Mouse (Mus musculus) lung, embryonic 14.5 days (tissue): ENCODE results near the gene Pou3f1. TPM values are rescaled to one million over a fixed set of nuclear protein-coding genes. Genes with fewer than 3 reads are reported as not detected.

Experiments
- ATAC-seq: fragments of 200-750 bp; cut with Nextera tagmentation; 2 replicates; pipeline ENCODE4 v1.8.0; 2017; ENCODE audit warnings: mild to moderate bottlenecking, moderate TSS enrichment, moderate library complexity; ENCODE audit not compliant: insufficient read depth
- DNase-seq: peaks from one replicate; pipeline ENCODE4 v3.0.0-alpha.2; 2015
- H3K27ac ChIP-seq: fragments of 300-500 bp; sonication (generic); 2 replicates; pipeline ENCODE4 v1.5.1; 2014; ENCODE audit warnings: low read depth, mild to moderate bottlenecking, moderate library complexity
- H3K27me3 ChIP-seq: fragments of 300-500 bp; sonication (generic); 2 replicates; pipeline ENCODE4 v1.6.1; 2014; ENCODE audit warnings: low read length, control low read depth; ENCODE audit not compliant: insufficient read depth
- H3K36me3 ChIP-seq: fragments of 300-500 bp; sonication (generic); 2 replicates; pipeline ENCODE4 v1.6.1; 2014; ENCODE audit warnings: control low read depth; ENCODE audit not compliant: insufficient read depth
- H3K4me1 ChIP-seq: fragments of 300-500 bp; sonication (generic); 2 replicates; pipeline ENCODE4 v1.6.1; 2014; ENCODE audit warnings: antibody characterized with exemption, control low read depth; ENCODE audit not compliant: insufficient read depth
- H3K4me2 ChIP-seq: fragments of 300-500 bp; sonication (generic); 2 replicates; pipeline ENCODE4 v1.6.1; 2014; ENCODE audit warnings: mild to moderate bottlenecking
- H3K4me3 ChIP-seq: fragments of 300-500 bp; sonication (generic); 2 replicates; pipeline ENCODE4 v1.5.1; 2014; ENCODE audit warnings: low read depth, low read length
- H3K9ac ChIP-seq: fragments of 300-500 bp; sonication (generic); 2 replicates; pipeline ENCODE4 v1.6.1; 2014
- H3K9me3 ChIP-seq: fragments of 300-500 bp; sonication (generic); 2 replicates; pipeline ENCODE4 v1.6.1; 2016; ENCODE audit warnings: low read depth, low read length, control low read depth
- CTCF ChIP-seq: IDR thresholded peaks from 2 replicates; pipeline ENCODE4 v1.5.1; 2016; ENCODE audit warnings: antibody characterized with exemption, low read depth
- WGBS: fragments of 180-500 bp; shearing (Covaris S2); extraction: QIAGEN DNeasy Blood & Tissue Kit; methylation state at CpG from one replicate; pipeline ENCODE4 v1.1.7; 2014; 5-methylcytosine and 5-hydroxymethylcytosine counted together
- polyA plus RNA-seq: library from polyadenylated mRNA; unstranded; fragments of >200 nt; fragmentation: Nextera tagmentation; extraction: Ambion mirVana; gene quantifications from 2 replicates; pipeline ENCODE4 v1.2.1, GENCODE M21; 2014

Gene Pou3f1
- polyA plus RNA-seq, 1 experiment from 2014 or later: 0.41 TPM

GRCm38 (mm10) chr4:124633281-124633680 lies 23.3 kb upstream of the Pou3f1 start:
- H3K27ac ChIP-seq: no peak overlapping the region
- DNase-seq: peak; percentile 87
- WGBS: 4% methylated on average over 9 of the region's 9 CpGs
- no peaks in the 10 kb centered on the region for H3K27me3 ChIP-seq
- no peak for TF ChIP-seq CTCF
- no peak overlapping the region for H3K9ac ChIP-seq
- no peaks in the 10 kb centered on the region for H3K4me1 ChIP-seq
- no peaks in the 10 kb centered on the region for H3K36me3 ChIP-seq
- no peaks in the 10 kb centered on the region for H3K9me3 ChIP-seq
- no peak overlapping the region for H3K4me2 ChIP-seq
- H3K4me3 ChIP-seq: no peak overlapping the region
- no peak for ATAC-seq

GRCm38 (mm10) chr4:124639715-124640114 lies 16.9 kb upstream of the Pou3f1 start:
- WGBS: 19% methylated on average over 12 of the region's 12 CpGs
- no peak overlapping the region for H3K27ac ChIP-seq

GRCm38 (mm10) chr4:124643859-124644258 lies 12.7 kb upstream of the Pou3f1 start:
- WGBS: 80% methylated on average over 9 of the region's 9 CpGs

More at GRCm38 (mm10) chr4:124639715-124640114, 16.9 kb upstream of the Pou3f1 start:
- no peak overlapping the region for H3K9ac ChIP-seq
- no peaks in the 10 kb centered on the region for H3K9me3 ChIP-seq
- TF ChIP-seq CTCF: no peak
- peaks cover 20% of the 10 kb centered on the region for H3K27me3 ChIP-seq
- no peak overlapping the region for H3K4me2 ChIP-seq
- H3K36me3 ChIP-seq: no peaks in the 10 kb centered on the region
- DNase-seq (no peak), ATAC-seq (no peak)
- no peaks in the 10 kb centered on the region for H3K4me1 ChIP-seq
- H3K4me3 ChIP-seq: no peak overlapping the region

GRCm38 (mm10) chr4:124644974-124645433 lies 11.6 kb upstream of the Pou3f1 start:
- Histone ChIP-seq H3K36me3 (no peaks in the 10 kb centered on the region), H3K27me3 (peaks cover 9% of the 10 kb centered on the region; the same call in 1 of the 2 replicates), H3K4me1 (0 out of 2 replicates have a peak, but pooled peaks cover 4% of the 10 kb centered on the region), H3K9ac (no peak overlapping the region), H3K9me3 (no peaks in the 10 kb centered on the region), H3K4me2 (no peak overlapping the region), H3K27ac (no peak overlapping the region), H3K4me3 (no peak overlapping the region)
- no peak for TF ChIP-seq CTCF
- DNase-seq (peak; percentile 19), ATAC-seq (no peak)
- WGBS: 10% methylated on average over 3 of the region's 3 CpGs

More at GRCm38 (mm10) chr4:124643859-124644258, 12.7 kb upstream of the Pou3f1 start:
- TF ChIP-seq CTCF: no peak
- H3K27ac ChIP-seq: no peak overlapping the region
- no peak overlapping the region for H3K4me3 ChIP-seq
- DNase-seq (no peak), ATAC-seq (no peak)
- no peaks in the 10 kb centered on the region for H3K36me3 ChIP-seq
- H3K9ac ChIP-seq: no peak overlapping the region
- H3K27me3 ChIP-seq: peaks cover 19% of the 10 kb centered on the region
- no peaks in the 10 kb centered on the region for H3K9me3 ChIP-seq
- H3K4me1 ChIP-seq: 0 out of 2 replicates have a peak, but pooled peaks cover 4% of the 10 kb centered on the region
- no peak overlapping the region for H3K4me2 ChIP-seq

- TF ChIP-seq CTCF: no peak
- ATAC-seq: peak; percentile 70
- no peak overlapping the region for H3K9ac ChIP-seq
- H3K27me3 ChIP-seq: no peaks in the 10 kb centered on the region
- H3K9me3 ChIP-seq: no peaks in the 10 kb centered on the region
- H3K36me3 ChIP-seq: no peaks in the 10 kb centered on the region
- no peak overlapping the region for H3K27ac ChIP-seq
- WGBS: 13% methylated on average over 8 of the region's 8 CpGs
- 0 out of 2 replicates have a peak, but pooled peaks cover 4% of the 10 kb centered on the region for H3K4me1 ChIP-seq
- DNase-seq: peak; percentile 57
- peak overlapping the region; percentile 46 for H3K4me2 ChIP-seq
- 0 out of 2 replicates have a peak overlapping the region, but pooled peaks have one; percentile 1 for H3K4me3 ChIP-seq
These were observed 10.0 kb upstream of the Pou3f1 start for GRCm38 (mm10) chr4:124646591-124646990.

- Histone ChIP-seq H3K27ac (no peak overlapping the region), H3K4me1 (0 out of 2 replicates have a peak, but pooled peaks cover 4% of the 10 kb centered on the region), H3K4me3 (no peak overlapping the region), H3K9ac (no peak overlapping the region), H3K4me2 (no peak overlapping the region), H3K27me3 (peaks cover 6% of the 10 kb centered on the region; the same call in 1 of the 2 replicates), H3K36me3 (no peaks in the 10 kb centered on the region), H3K9me3 (no peaks in the 10 kb centered on the region)
- WGBS: 33% methylated on average over 5 of the region's 5 CpGs
- ATAC-seq (no peak), DNase-seq (peak; percentile 18)
- TF ChIP-seq CTCF: no peak
These were observed 8.7 kb upstream of the Pou3f1 start for GRCm38 (mm10) chr4:124647909-124648308.

- DNase-seq (no peak), ATAC-seq (no peak)
- peaks cover 52% of the 10 kb centered on the region for H3K27me3 ChIP-seq
- no peak overlapping the region for H3K27ac ChIP-seq
- 6% methylated on average over 9 of the region's 9 CpGs for WGBS
- no peaks in the 10 kb centered on the region; the same call in 1 of the 2 replicates for H3K4me1 ChIP-seq
- no peak overlapping the region for H3K4me2 ChIP-seq
- TF ChIP-seq CTCF: no peak
- no peaks in the 10 kb centered on the region for H3K9me3 ChIP-seq
- no peak overlapping the region for H3K4me3 ChIP-seq
- H3K9ac ChIP-seq: no peak overlapping the region
- H3K36me3 ChIP-seq: no peaks in the 10 kb centered on the region
These were observed 3.7 kb upstream of the Pou3f1 start for GRCm38 (mm10) chr4:124652886-124653285.
